Mouse (Mus musculus): ENCODE measurements around the gene Iba57. TPM values are rescaled to one million over a fixed set of nuclear protein-coding genes. Genes with fewer than 3 reads are reported as not detected.

The Iba57 gene
- polyA plus RNA-seq, 1 experiment: 3.0 TPM

DNA sequence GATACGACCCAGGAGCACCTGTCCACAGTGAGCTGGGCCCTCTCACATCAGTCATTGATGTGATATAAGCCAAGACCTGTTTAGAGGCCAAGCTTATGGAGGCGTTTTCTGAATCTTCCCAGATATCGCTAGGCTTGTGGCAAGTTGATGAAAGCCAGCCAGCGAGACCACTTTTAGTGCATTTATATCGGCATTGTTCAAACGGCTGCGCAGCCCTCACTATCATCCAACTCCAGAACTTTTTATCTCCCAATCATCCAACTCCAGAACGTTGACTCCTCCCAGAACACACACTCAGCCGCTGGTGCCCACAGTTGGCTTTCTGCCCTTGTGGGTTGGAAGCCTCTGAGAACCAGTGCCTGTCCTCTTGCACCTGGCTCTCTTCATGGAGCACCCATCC, 845 bp upstream of the Iba57 start:
- peak overlapping the region; percentile 75 for H3K9ac ChIP-seq (ENCODE audit: low read depth, poor library complexity, severe bottlenecking)

DNA sequence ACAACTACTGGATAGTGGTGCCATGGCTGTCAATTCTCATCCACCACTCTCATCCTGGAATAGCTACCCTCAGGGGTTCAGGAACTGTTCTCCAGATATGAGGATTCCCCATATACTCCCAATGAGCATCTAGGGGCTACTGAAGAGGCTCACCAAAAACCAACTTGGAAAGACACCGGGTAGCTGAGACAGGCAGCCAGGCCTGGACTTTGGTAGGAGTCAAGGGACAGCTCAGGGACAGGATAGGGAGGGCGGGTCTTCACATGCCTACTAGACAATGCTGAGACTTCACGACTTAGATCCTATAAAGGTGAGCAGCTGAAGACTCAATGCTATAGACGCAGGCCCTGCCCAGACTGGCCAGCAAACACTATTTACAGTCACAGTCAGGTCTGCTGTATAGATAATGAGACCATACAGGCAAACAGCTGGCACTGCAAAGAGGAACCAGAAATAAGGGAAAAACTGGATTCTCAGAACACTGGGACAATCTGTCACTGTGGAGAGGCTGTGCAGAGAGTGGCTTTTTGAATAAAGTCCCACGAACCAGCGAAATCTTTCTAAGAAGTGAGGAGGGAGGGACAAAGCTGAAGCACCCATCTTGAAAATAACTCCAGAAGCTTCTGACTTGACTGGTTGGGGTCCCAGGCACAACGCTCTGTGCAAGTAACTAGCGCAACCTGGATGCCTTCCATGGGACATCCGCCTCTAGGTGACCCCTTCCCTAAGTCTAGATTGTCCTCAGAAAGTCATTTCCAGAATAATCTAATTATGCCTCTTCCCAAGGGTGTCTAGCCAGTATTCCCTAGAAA, 890 bp downstream of the Iba57 start:
- peak overlapping the region; percentile 29 for H3K4me3 ChIP-seq (ENCODE audit: low read depth, low read length)
- H3K27me3 ChIP-seq (ENCODE audit: control insufficient read depth, insufficient read depth, low read length, poor library complexity, severe bottlenecking): no peaks in the 10 kb centered on the region
- no peaks in the 10 kb centered on the region for H3K9me3 ChIP-seq (replicated peaks; ENCODE audit: control insufficient read depth, insufficient read depth, low read length, poor library complexity, severe bottlenecking)
- H3K9ac ChIP-seq (ENCODE audit: low read depth, poor library complexity, severe bottlenecking): peak overlapping the region; percentile 18; the same call in 1 of the 2 replicates
- H3K36me3 ChIP-seq (ENCODE audit: control insufficient read depth, insufficient read depth, low read length, poor library complexity, severe bottlenecking): no peaks in the 10 kb centered on the region
- H3K4me1 ChIP-seq (ENCODE audit: control insufficient read depth, insufficient read depth, low read length): no peaks in the 10 kb centered on the region
- H3K27ac ChIP-seq (ENCODE audit: insufficient read depth, low read length): no peak overlapping the region
- TF ChIP-seq CTCF (IDR thresholded peaks at IDR 0.05; ENCODE audit: low read depth, low read length): no peak
- no peak for TF ChIP-seq EP300 (IDR thresholded peaks at IDR 0.05; ENCODE audit: insufficient read depth, low read depth, low read length)
- TF ChIP-seq POLR2A (IDR thresholded peaks at IDR 0.05; ENCODE audit: insufficient read depth, low read length): no peak

More for the DNA sequence above, 845 bp upstream of the Iba57 start:
- Histone ChIP-seq H3K9me3 (replicated peaks; ENCODE audit: control insufficient read depth, insufficient read depth, low read length, poor library complexity, severe bottlenecking) (no peaks in the 10 kb centered on the region), H3K27me3 (ENCODE audit: control insufficient read depth, insufficient read depth, low read length, poor library complexity, severe bottlenecking) (no peaks in the 10 kb centered on the region), H3K27ac (ENCODE audit: insufficient read depth, low read length) (peak overlapping the region; percentile 79), H3K36me3 (ENCODE audit: control insufficient read depth, insufficient read depth, low read length, poor library complexity, severe bottlenecking) (no peaks in the 10 kb centered on the region), H3K4me1 (ENCODE audit: control insufficient read depth, insufficient read depth, low read length) (no peaks in the 10 kb centered on the region), H3K4me3 (ENCODE audit: low read depth, low read length) (peak overlapping the region; percentile 29)
- TF ChIP-seq POLR2A (IDR thresholded peaks at IDR 0.05; ENCODE audit: insufficient read depth, low read length) (no peak), CTCF (IDR thresholded peaks at IDR 0.05; ENCODE audit: low read depth, low read length) (no peak), EP300 (IDR thresholded peaks at IDR 0.05; ENCODE audit: insufficient read depth, low read depth, low read length) (no peak)

DNA sequence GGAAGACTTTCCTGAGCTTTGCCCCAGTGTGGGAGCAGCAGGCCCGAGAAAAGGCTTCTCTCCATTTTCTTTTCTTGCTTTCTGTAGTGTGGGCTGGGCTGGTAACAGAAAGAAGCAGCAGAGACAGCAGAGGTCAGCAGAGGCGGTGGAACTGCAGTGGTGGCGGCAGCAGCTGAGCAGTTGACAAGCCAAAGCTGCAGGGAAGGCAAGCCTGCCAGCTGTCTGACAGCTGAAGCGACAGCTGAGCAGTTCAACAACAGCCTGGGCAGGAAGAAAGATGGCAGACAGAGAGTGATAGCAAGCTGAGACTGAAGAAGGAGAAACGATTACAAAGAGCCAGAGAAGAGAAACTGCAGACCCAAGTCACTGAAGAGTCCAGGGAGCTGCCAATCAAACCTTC, 2.1 kb downstream of the Iba57 start:
- no peak overlapping the region for H3K4me3 ChIP-seq (ENCODE audit: low read depth, low read length)
- TF ChIP-seq CTCF (IDR thresholded peaks at IDR 0.05; ENCODE audit: low read depth, low read length) (no peak), POLR2A (IDR thresholded peaks at IDR 0.05; ENCODE audit: insufficient read depth, low read length) (no peak), EP300 (IDR thresholded peaks at IDR 0.05; ENCODE audit: insufficient read depth, low read depth, low read length) (no peak)
- H3K27me3 ChIP-seq (ENCODE audit: control insufficient read depth, insufficient read depth, low read length, poor library complexity, severe bottlenecking): no peaks in the 10 kb centered on the region
- H3K27ac ChIP-seq (ENCODE audit: insufficient read depth, low read length): no peak overlapping the region
- H3K9ac ChIP-seq (ENCODE audit: low read depth, poor library complexity, severe bottlenecking): no peak overlapping the region
- no peaks in the 10 kb centered on the region for H3K4me1 ChIP-seq (ENCODE audit: control insufficient read depth, insufficient read depth, low read length)
- H3K36me3 ChIP-seq (ENCODE audit: control insufficient read depth, insufficient read depth, low read length, poor library complexity, severe bottlenecking): no peaks in the 10 kb centered on the region
- no peaks in the 10 kb centered on the region for H3K9me3 ChIP-seq (replicated peaks; ENCODE audit: control insufficient read depth, insufficient read depth, low read length, poor library complexity, severe bottlenecking)

DNA sequence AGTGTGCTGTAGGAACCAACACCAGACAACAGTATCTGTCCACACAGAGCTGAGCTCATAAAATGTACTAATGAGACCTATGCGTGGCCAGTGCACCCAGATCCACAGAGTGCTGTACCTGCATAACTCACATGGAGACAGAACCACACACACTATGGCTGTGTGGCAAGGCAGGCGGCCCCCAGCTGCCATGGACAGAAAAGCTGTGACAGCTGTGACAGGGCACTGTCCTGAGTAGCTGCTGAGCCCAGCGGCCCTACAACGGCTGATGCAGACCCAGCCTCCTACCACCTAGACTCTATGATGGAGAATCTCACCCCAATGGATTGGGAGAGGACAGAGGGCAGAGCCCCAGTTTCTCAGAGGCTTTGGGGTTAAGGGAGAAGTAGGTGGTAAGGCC, 4.0 kb downstream of the Iba57 start:
- Histone ChIP-seq H3K27ac (ENCODE audit: insufficient read depth, low read length) (no peak overlapping the region), H3K9me3 (replicated peaks; ENCODE audit: control insufficient read depth, insufficient read depth, low read length, poor library complexity, severe bottlenecking) (no peaks in the 10 kb centered on the region), H3K9ac (ENCODE audit: low read depth, poor library complexity, severe bottlenecking) (no peak overlapping the region), H3K4me3 (ENCODE audit: low read depth, low read length) (peak overlapping the region; percentile 58), H3K4me1 (ENCODE audit: control insufficient read depth, insufficient read depth, low read length) (no peaks in the 10 kb centered on the region), H3K36me3 (ENCODE audit: control insufficient read depth, insufficient read depth, low read length, poor library complexity, severe bottlenecking) (no peaks in the 10 kb centered on the region), H3K27me3 (ENCODE audit: control insufficient read depth, insufficient read depth, low read length, poor library complexity, severe bottlenecking) (no peaks in the 10 kb centered on the region)
- TF ChIP-seq POLR2A (IDR thresholded peaks at IDR 0.05; ENCODE audit: insufficient read depth, low read length): no peak
- no peak for TF ChIP-seq CTCF (IDR thresholded peaks at IDR 0.05; ENCODE audit: low read depth, low read length)
- no peak for TF ChIP-seq EP300 (IDR thresholded peaks at IDR 0.05; ENCODE audit: insufficient read depth, low read depth, low read length)

DNA sequence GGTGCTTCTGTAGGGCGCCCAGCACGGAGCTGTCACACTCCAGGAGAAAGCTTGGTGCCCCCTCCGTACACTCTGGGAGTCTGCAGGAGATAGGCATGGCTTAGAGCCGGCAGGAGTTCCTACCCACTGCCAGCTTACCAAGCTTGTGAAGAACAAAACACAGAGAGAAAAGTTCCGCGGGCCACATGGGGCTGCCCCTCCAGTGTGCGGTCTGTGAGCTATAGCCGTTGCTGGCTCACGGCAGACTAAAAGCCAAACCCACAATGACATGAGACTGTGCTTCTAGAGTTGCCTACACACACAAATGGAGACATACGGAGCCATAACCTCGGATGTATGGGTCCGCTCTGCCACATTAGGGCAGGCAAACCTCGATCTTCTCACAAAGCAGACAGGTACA, 4.4 kb downstream of the Iba57 start:
- H3K9ac ChIP-seq (ENCODE audit: low read depth, poor library complexity, severe bottlenecking): no peak overlapping the region
- H3K4me1 ChIP-seq (ENCODE audit: control insufficient read depth, insufficient read depth, low read length): no peaks in the 10 kb centered on the region
- H3K27ac ChIP-seq (ENCODE audit: insufficient read depth, low read length): no peak overlapping the region
- peak overlapping the region; percentile 58 for H3K4me3 ChIP-seq (ENCODE audit: low read depth, low read length)
- no peaks in the 10 kb centered on the region for H3K9me3 ChIP-seq (replicated peaks; ENCODE audit: control insufficient read depth, insufficient read depth, low read length, poor library complexity, severe bottlenecking)
- H3K36me3 ChIP-seq (ENCODE audit: control insufficient read depth, insufficient read depth, low read length, poor library complexity, severe bottlenecking): no peaks in the 10 kb centered on the region
- TF ChIP-seq CTCF (IDR thresholded peaks at IDR 0.05; ENCODE audit: low read depth, low read length) (no peak), POLR2A (IDR thresholded peaks at IDR 0.05; ENCODE audit: insufficient read depth, low read length) (no peak), EP300 (IDR thresholded peaks at IDR 0.05; ENCODE audit: insufficient read depth, low read depth, low read length) (no peak)
- H3K27me3 ChIP-seq (ENCODE audit: control insufficient read depth, insufficient read depth, low read length, poor library complexity, severe bottlenecking): no peaks in the 10 kb centered on the region

DNA sequence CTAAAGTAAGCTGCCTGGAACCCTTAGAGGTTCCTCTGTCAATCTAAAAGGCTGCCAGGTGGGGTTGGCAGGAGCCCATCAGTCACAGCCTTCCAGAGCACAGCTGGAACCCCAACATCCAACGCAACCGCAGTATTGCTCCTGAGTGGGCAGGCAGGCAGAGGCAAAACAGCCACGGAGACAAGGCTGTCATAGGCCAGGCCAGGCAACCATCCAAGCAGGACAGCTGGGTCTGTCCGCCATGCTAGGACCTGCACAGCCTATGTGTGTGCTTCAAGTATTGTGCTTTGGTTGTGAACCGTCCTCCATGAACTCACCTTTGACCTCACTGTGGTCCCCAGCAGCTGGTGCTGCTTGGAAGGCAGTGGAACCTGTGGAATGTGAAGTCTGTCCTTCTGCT, 7.6 kb downstream of the Iba57 start:
- Histone ChIP-seq H3K4me3 (ENCODE audit: low read depth, low read length) (no peak overlapping the region), H3K27ac (ENCODE audit: insufficient read depth, low read length) (no peak overlapping the region), H3K9me3 (replicated peaks; ENCODE audit: control insufficient read depth, insufficient read depth, low read length, poor library complexity, severe bottlenecking) (no peaks in the 10 kb centered on the region), H3K4me1 (ENCODE audit: control insufficient read depth, insufficient read depth, low read length) (no peaks in the 10 kb centered on the region), H3K27me3 (ENCODE audit: control insufficient read depth, insufficient read depth, low read length, poor library complexity, severe bottlenecking) (no peaks in the 10 kb centered on the region), H3K9ac (ENCODE audit: low read depth, poor library complexity, severe bottlenecking) (no peak overlapping the region), H3K36me3 (ENCODE audit: control insufficient read depth, insufficient read depth, low read length, poor library complexity, severe bottlenecking) (no peaks in the 10 kb centered on the region)
- TF ChIP-seq CTCF (IDR thresholded peaks at IDR 0.05; ENCODE audit: low read depth, low read length): no peak
- TF ChIP-seq POLR2A (IDR thresholded peaks at IDR 0.05; ENCODE audit: insufficient read depth, low read length): no peak
- no peak for TF ChIP-seq EP300 (IDR thresholded peaks at IDR 0.05; ENCODE audit: insufficient read depth, low read depth, low read length)
